Mouse (Mus musculus): ENCODE results near the gene Rnf186. TPM values are rescaled to one million over a fixed set of nuclear protein-coding genes. Genes with fewer than 3 reads are reported as not detected.

Gene Rnf186
- polyA plus RNA-seq, 1 experiment from 2014 or later = 2.3 TPM

Other genes with a start within 250 kb of the Rnf186 start
- gene Pla2g2c, start 242.3 kb upstream of the Rnf186 start, polyA plus RNA-seq (2015; fragmentation: Nextera tagmentation; extraction: Ambion mirVana) = 0.13 and 0.30 TPM in 2 replicates
- 3.6 and 3.8 TPM in 2 replicates for gene Ubxn10, start 229.9 kb upstream of the Rnf186 start, polyA plus RNA-seq (2015; fragmentation: Nextera tagmentation; extraction: Ambion mirVana)
- not detected in 2 replicates for gene Pla2g2f, start 209.5 kb upstream of the Rnf186 start, polyA plus RNA-seq (2015; fragmentation: Nextera tagmentation; extraction: Ambion mirVana)
- not detected in 2 replicates for gene Pla2g2d, start 191.4 kb upstream of the Rnf186 start, polyA plus RNA-seq (2015; fragmentation: Nextera tagmentation; extraction: Ambion mirVana)
- 0.44 and 0.50 TPM in 2 replicates for gene Pla2g5, start 103.6 kb upstream of the Rnf186 start, polyA plus RNA-seq (2015; fragmentation: Nextera tagmentation; extraction: Ambion mirVana)
- not detected in 2 replicates for gene Gm13030, start 93.1 kb upstream of the Rnf186 start, polyA plus RNA-seq (2015; fragmentation: Nextera tagmentation; extraction: Ambion mirVana)
- gene Pla2g2e, start 89.2 kb upstream of the Rnf186 start, polyA plus RNA-seq (2015; fragmentation: Nextera tagmentation; extraction: Ambion mirVana) = not detected in 2 replicates
- gene Otud3, start 53.2 kb upstream of the Rnf186 start, polyA plus RNA-seq (2015; fragmentation: Nextera tagmentation; extraction: Ambion mirVana) = 3.7 TPM in 2 replicates
- gene Tmco4, start 5.8 kb downstream of the Rnf186 start, polyA plus RNA-seq (2015; fragmentation: Nextera tagmentation; extraction: Ambion mirVana) = 4.1 and 5.4 TPM in 2 replicates
- not detected in 2 replicates for gene Htr6, start 108.5 kb downstream of the Rnf186 start, polyA plus RNA-seq (2015; fragmentation: Nextera tagmentation; extraction: Ambion mirVana)
- gene Nbl1, start 125.9 kb downstream of the Rnf186 start, polyA plus RNA-seq (2015; fragmentation: Nextera tagmentation; extraction: Ambion mirVana) = 61.2 and 61.4 TPM in 2 replicates
- gene Minos1, start 164.0 kb downstream of the Rnf186 start, polyA plus RNA-seq (2015; fragmentation: Nextera tagmentation; extraction: Ambion mirVana) = 517 and 528 TPM in 2 replicates
- 454 and 467 TPM in 2 replicates for gene Capzb, start 225.8 kb downstream of the Rnf186 start, polyA plus RNA-seq (2015; fragmentation: Nextera tagmentation; extraction: Ambion mirVana)

Data from lung, embryonic 15.5 days (tissue).